Mouse (Mus musculus) liver, embryonic 11.5 days (tissue): ENCODE results near the gene Hoxc12. TPM values are rescaled to one million over a fixed set of nuclear protein-coding genes. Genes with fewer than 3 reads are reported as not detected.

Experiments used
- ATAC-seq: fragments of 200-750 bp; cut with Nextera tagmentation; replicated peaks from 2 replicates; pipeline ENCODE4 v1.8.0; 2017; ENCODE audit warnings: moderate number of reproducible peaks, mild to moderate bottlenecking, moderate TSS enrichment, moderate library complexity; ENCODE audit not compliant: low FRiP score
- DNase-seq: peaks from one replicate; pipeline ENCODE4 v3.0.0-alpha.2; 2017; ENCODE audit warnings: low spot score
- H3K27ac ChIP-seq: fragments of 300-500 bp; sonication (generic); 2 replicates; pipeline ENCODE4 v1.5.1; 2014; ENCODE audit warnings: mild to moderate bottlenecking, low read depth, low read length, control low read depth
- H3K27me3 ChIP-seq: fragments of 300-500 bp; sonication (generic); replicated peaks from 2 replicates; pipeline ENCODE4 v1.6.1; 2014; ENCODE audit warnings: low read length, mixed read lengths; ENCODE audit not compliant: control insufficient read depth, insufficient read depth
- H3K36me3 ChIP-seq: fragments of 300-500 bp; sonication (generic); 2 replicates; pipeline ENCODE4 v1.6.1; 2014; ENCODE audit warnings: mild to moderate bottlenecking, low read length, moderate library complexity, mixed read lengths; ENCODE audit not compliant: control insufficient read depth, insufficient read depth
- H3K4me1 ChIP-seq: fragments of 300-500 bp; sonication (generic); replicated peaks from 2 replicates; pipeline ENCODE4 v1.6.1; 2014; ENCODE audit warnings: low read length, mixed read lengths; ENCODE audit not compliant: control insufficient read depth, insufficient read depth
- H3K4me2 ChIP-seq: fragments of 300-500 bp; sonication (generic); 2 replicates; pipeline ENCODE4 v1.6.1; 2014; ENCODE audit warnings: mild to moderate bottlenecking, control low read depth, moderate library complexity
- H3K4me3 ChIP-seq: fragments of 300-500 bp; sonication (generic); 2 replicates; pipeline ENCODE4 v1.5.1; 2014; ENCODE audit warnings: low read depth, low read length, control low read depth
- H3K9ac ChIP-seq: fragments of 300-500 bp; sonication (generic); 2 replicates; pipeline ENCODE4 v1.6.1; 2014; ENCODE audit warnings: low read depth, low read length, control low read depth
- H3K9me3 ChIP-seq: fragments of 300-500 bp; sonication (generic); 2 replicates; pipeline ENCODE4 v1.6.1; 2016; ENCODE audit warnings: low read length, inconsistent platforms, mixed read lengths; ENCODE audit not compliant: control insufficient read depth
- WGBS: fragments of 180-500 bp; shearing (Covaris S2); extraction: QIAGEN DNeasy Blood & Tissue Kit; methylation state at CpG from one replicate; pipeline ENCODE4 v1.1.7; 2014; 5-methylcytosine and 5-hydroxymethylcytosine counted together
- polyA plus RNA-seq: library from polyadenylated mRNA; unstranded; fragments of >200 nt; fragmentation: Nextera tagmentation; extraction: Ambion mirVana; gene quantifications from 2 replicates; pipeline ENCODE4 v1.2.1, GENCODE M21; 2014

The Hoxc12 gene
- polyA plus RNA-seq, 1 experiment from 2014 or later, result not detected

DNA sequence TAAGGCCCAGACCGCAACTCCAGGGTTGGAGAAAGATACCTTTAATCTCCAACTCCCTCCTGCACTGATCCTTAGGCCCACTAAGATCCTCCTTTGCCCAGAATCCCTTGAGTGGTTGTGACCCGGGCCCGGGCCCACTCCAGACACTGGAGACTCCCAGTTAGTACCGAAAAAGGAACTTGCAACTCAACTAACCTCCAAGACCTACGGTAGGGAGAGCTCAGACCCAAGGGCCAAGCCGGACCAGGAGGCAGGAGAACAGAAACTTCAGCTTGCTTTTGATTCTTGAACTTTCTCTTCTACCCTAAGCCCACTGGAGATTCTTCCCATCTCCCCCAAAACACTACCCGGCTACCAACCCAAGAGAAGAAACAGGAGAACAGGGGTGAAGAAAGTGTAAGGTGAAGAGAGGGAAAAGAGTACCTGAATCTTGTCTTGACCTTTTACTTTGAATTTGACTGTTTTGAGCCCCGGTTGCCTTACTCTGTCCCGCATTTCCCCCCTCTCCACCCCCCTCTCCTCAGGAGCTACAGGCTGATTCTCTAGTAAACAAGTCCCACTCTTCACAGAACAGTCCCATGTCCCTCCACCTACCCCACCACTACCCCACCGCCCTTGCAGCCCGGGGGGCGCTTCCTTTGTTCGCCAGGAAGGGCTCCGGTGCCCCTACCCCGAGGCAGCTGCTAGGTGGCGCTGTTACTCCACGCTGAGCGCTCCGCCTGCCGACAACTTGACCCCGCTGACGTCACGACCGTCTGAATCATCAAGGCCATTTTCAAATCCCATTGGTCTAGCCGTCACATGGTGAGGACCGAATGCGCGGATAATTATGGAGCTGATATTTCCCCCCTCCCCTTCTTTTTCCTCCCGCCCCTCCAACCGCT is 29.6 kb downstream of the Hoxc12 start:
- 4% methylated on average over 30 of the region's 30 CpGs for WGBS
- no peak for ATAC-seq
- DNase-seq, result no peak
- no peak overlapping the region for H3K9ac ChIP-seq
- no peak overlapping the region for H3K4me3 ChIP-seq
- H3K36me3 ChIP-seq, result no peaks in the 10 kb centered on the region
- peak overlapping the region; percentile 31; the same call in 1 of the 2 replicates for H3K4me2 ChIP-seq
- H3K4me1 ChIP-seq, result peaks cover 3% of the 10 kb centered on the region; the same call in 1 of the 2 replicates
- no peaks in the 10 kb centered on the region for H3K9me3 ChIP-seq
- H3K27ac ChIP-seq, result no peak overlapping the region
- H3K27me3 ChIP-seq, result peaks cover 98% of the 10 kb centered on the region

DNA sequence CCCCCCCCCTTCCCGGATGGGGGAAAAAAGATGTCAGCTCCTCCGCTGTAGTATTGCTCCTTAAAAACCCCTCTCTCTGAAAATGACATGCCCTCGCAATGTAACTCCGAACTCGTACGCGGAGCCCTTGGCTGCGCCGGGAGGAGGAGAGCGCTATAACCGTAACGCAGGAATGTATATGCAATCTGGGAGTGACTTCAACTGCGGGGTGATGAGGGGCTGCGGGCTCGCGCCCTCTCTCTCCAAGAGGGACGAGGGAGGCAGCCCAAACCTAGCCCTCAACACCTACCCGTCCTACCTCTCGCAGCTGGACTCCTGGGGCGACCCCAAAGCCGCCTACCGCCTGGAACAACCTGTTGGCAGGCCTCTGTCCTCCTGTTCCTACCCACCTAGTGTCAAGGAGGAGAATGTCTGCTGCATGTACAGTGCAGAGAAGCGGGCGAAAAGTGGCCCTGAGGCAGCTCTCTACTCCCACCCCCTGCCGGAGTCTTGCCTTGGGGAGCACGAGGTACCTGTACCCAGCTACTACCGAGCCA is 30.3 kb downstream of the Hoxc12 start, which contains the start of gene Hoxc10:
TSS of gene Hoxc10 (plus strand) at position 21 of the 536 bp plus-strand sequence.
- WGBS, result 5% methylated on average over 27 of the region's 27 CpGs
- Histone ChIP-seq H3K9me3 (no peaks in the 10 kb centered on the region), H3K4me1 (peaks cover 3% of the 10 kb centered on the region; the same call in 1 of the 2 replicates), H3K27me3 (peaks cover 98% of the 10 kb centered on the region), H3K4me2 (peak within 1 kb of the TSS; percentile 31; the same call in 1 of the 2 replicates), H3K4me3 (no peak within 1 kb of the TSS), H3K36me3 (no peaks in the 10 kb centered on the region), H3K9ac (no peak within 1 kb of the TSS), H3K27ac (no peak within 1 kb of the TSS)
- ATAC-seq (no peak), DNase-seq (peak; percentile 36)

DNA sequence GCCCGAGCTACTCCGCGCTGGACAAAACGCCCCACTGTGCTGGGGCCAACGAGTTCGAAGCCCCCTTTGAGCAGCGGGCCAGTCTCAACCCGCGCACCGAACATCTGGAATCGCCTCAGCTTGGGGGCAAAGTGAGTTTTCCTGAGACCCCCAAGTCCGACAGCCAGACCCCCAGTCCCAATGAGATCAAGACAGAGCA is 30.7 kb downstream of the Hoxc12 start, which contains the start of gene Hoxc5:
TSS of gene Hoxc5 (plus strand) at position 132 of the 199 bp plus-strand sequence.
- peaks cover 3% of the 10 kb centered on the region; the same call in 1 of the 2 replicates for H3K4me1 ChIP-seq
- no peak within 1 kb of the TSS for H3K9ac ChIP-seq
- no peaks in the 10 kb centered on the region for H3K9me3 ChIP-seq
- DNase-seq (no peak), ATAC-seq (no peak)
- no peak within 1 kb of the TSS for H3K27ac ChIP-seq
- H3K27me3 ChIP-seq, result peaks cover 99% of the 10 kb centered on the region
- H3K36me3 ChIP-seq, result no peaks in the 10 kb centered on the region
- no peak within 1 kb of the TSS for H3K4me3 ChIP-seq
- WGBS, result 5% methylated on average over 12 of the region's 12 CpGs
- peak within 1 kb of the TSS; percentile 31; the same call in 1 of the 2 replicates for H3K4me2 ChIP-seq

DNA sequence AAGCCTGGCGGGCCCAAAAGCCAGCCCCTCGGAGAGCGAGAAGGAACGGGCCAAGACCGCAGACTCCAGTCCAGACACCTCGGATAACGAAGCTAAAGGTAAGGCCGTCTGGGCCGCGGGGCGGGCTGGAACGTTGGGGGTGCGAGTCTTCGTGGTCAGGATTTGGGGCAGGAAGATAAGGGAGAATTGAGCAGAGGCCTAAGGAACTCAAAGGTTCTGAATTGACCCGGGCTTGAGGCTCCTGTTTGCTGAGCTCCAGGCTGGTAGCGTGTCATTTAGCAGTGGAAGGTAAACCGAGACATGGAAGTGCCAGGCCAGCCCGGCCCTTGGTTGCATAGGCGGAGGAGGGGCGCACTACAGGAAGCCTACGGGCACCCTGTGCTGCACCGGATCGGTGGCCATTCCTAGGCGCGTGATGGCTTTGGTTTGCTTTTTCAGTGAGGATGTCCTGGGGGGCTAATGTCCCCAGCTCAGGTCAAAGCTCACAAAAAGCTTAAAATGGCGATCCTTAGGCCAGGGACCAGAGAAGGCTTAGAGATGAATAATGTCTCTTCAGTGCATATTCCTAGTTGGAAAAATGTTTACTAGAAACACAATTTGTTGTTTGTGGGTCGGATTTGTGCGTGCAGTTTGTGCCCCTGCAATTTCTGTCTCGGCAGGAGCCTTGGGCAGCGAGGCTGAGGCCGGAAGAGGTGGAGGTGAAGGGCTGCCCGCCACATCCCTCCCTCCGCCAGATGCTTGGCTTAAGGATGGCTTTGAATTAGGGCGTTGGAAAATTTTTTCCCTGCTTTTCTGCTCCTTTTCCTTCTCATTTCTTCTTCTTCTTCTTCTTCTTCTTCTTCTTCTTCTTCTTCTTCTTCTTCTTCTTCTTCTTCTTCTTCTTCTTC is 31.2 kb downstream of the Hoxc12 start:
- H3K4me1 ChIP-seq, result peaks cover 3% of the 10 kb centered on the region; the same call in 1 of the 2 replicates
- no peaks in the 10 kb centered on the region for H3K9me3 ChIP-seq
- 2% methylated on average over 34 of the region's 34 CpGs for WGBS
- ATAC-seq (no peak), DNase-seq (peak; percentile 38)
- H3K27ac ChIP-seq, result no peak overlapping the region
- no peak overlapping the region for H3K4me2 ChIP-seq
- no peaks in the 10 kb centered on the region for H3K36me3 ChIP-seq
- H3K27me3 ChIP-seq, result peaks cover 99% of the 10 kb centered on the region
- no peak overlapping the region for H3K4me3 ChIP-seq
- no peak overlapping the region for H3K9ac ChIP-seq

DNA sequence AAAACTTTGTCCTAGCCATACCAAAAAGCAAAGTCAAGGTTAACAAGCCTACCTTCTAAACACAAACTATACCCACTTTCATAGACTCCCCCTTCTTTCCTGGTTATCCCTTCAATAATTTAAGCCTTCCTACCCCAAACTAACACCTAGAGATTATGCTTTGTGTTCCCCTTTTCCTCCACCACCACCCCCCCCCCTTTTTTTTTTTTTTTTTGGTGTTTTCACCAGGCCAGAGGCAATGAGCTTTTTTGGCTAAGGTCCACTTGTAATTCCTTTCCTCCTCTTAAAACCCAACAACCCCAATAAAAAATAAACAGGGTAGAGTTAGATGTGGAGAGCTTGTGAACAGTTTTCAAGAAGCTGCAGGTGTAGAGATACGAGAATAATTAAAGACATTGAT is 32.7 kb downstream of the Hoxc12 start:
- H3K9me3 ChIP-seq, result no peaks in the 10 kb centered on the region
- no peaks in the 10 kb centered on the region for H3K36me3 ChIP-seq
- no peak overlapping the region for H3K4me2 ChIP-seq
- no peak for ATAC-seq
- H3K4me3 ChIP-seq, result no peak overlapping the region
- peaks cover 3% of the 10 kb centered on the region; the same call in 1 of the 2 replicates for H3K4me1 ChIP-seq
- no peak overlapping the region for H3K27ac ChIP-seq
- WGBS, result 32% methylated on average over 1 of the region's 1 CpGs
- no peak overlapping the region for H3K9ac ChIP-seq
- peaks cover 99% of the 10 kb centered on the region for H3K27me3 ChIP-seq
- DNase-seq, result no peak

DNA sequence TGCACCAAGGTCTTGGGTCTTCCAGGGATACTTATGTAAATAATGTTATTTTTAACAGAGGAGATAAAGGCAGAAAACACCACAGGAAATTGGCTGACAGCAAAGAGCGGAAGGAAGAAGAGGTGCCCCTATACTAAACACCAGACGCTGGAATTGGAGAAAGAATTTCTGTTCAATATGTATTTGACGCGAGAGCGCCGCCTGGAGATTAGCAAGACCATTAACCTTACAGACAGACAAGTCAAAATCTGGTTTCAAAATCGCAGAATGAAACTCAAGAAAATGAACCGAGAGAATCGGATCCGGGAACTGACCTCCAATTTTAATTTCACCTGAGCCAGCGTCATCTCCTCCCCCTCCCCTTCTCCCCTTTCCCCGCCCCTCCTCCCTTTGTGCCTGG is 34.2 kb downstream of the Hoxc12 start:
- 3% methylated on average over 12 of the region's 12 CpGs for WGBS
- Histone ChIP-seq H3K4me3 (no peak overlapping the region), H3K4me1 (peaks cover 3% of the 10 kb centered on the region; the same call in 1 of the 2 replicates)

DNA sequence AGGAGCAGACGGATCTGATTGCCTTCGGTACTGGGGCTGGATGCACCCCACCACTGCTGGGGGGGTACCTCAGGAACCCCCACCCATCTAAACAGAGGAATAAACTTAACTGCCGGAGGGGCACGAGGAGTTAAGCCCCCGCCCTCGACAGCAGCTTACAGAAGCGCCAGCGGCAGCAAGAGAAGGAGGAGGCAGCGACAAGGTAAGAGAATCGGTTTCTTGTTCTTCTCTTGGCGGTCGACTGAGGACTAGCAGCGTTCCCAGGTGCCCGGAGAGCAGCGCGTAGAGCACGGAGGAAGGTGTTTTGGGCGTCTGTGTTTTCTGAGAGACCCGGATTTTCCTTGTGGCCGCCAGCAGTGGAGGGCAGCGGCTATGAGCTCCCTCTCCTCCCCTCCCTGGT is 35.7 kb downstream of the Hoxc12 start:
- H3K4me1 ChIP-seq, result no peaks in the 10 kb centered on the region
- DNase-seq (no peak), ATAC-seq (no peak)
- H3K9ac ChIP-seq, result no peak overlapping the region
- no peaks in the 10 kb centered on the region for H3K9me3 ChIP-seq
- H3K27ac ChIP-seq, result no peak overlapping the region
- H3K4me2 ChIP-seq, result no peak overlapping the region
- 3% methylated on average over 21 of the region's 21 CpGs for WGBS
- H3K27me3 ChIP-seq, result peaks cover 99% of the 10 kb centered on the region
- no peak overlapping the region for H3K4me3 ChIP-seq
- no peaks in the 10 kb centered on the region for H3K36me3 ChIP-seq

More for the DNA sequence above, 34.2 kb downstream of the Hoxc12 start:
- no peaks in the 10 kb centered on the region for H3K36me3 ChIP-seq
- no peak for ATAC-seq
- no peak overlapping the region for H3K27ac ChIP-seq
- H3K9ac ChIP-seq, result no peak overlapping the region
- no peaks in the 10 kb centered on the region for H3K9me3 ChIP-seq
- DNase-seq, result no peak
- no peak overlapping the region for H3K4me2 ChIP-seq
- peaks cover 99% of the 10 kb centered on the region for H3K27me3 ChIP-seq

DNA sequence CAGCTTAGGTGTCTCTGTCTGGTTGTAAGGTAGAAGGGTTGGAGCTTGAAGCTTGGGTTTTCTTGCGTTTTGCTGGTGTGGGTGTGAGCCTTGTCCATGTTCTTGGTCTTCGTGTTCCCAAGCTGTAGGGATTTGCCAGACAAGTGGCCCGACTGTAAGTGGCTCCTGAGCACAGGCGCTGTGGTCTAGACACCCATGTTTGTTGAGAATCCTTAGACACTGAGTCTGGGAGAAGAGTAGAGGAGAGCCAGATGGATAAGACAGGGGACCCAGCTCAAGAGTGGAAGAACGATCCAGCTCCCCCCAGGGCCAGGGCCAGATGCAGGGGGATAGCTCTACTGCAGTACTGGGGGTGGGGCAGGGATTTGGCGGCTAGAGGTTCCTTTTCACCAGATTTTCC is 36.2 kb downstream of the Hoxc12 start:
- H3K4me2 ChIP-seq, result no peak overlapping the region
- ATAC-seq (no peak), DNase-seq (peak; percentile 38)
- H3K9ac ChIP-seq, result no peak overlapping the region
- no peaks in the 10 kb centered on the region for H3K36me3 ChIP-seq
- WGBS, result 3% methylated on average over 6 of the region's 6 CpGs
- H3K4me3 ChIP-seq, result no peak overlapping the region
- H3K9me3 ChIP-seq, result no peaks in the 10 kb centered on the region
- peaks cover 99% of the 10 kb centered on the region for H3K27me3 ChIP-seq
- no peaks in the 10 kb centered on the region for H3K4me1 ChIP-seq
- H3K27ac ChIP-seq, result no peak overlapping the region
